Mouse (Mus musculus) hindbrain, embryonic 15.5 days (tissue): ENCODE measurements around the gene Trp53i13. TPM values are rescaled to one million over a fixed set of nuclear protein-coding genes. Genes with fewer than 3 reads are reported as not detected.

Source experiments
- ATAC-seq: fragments of 200-750 bp; cut with Nextera tagmentation; 2 replicates; pipeline ENCODE4 v1.8.0; 2017; ENCODE audit warnings: low read depth, moderate number of reproducible peaks, moderate TSS enrichment; ENCODE audit not compliant: low FRiP score
- H3K27ac ChIP-seq: fragments of 300-500 bp; sonication (generic); replicated peaks from 2 replicates; pipeline ENCODE4 v1.5.1; 2015; ENCODE audit warnings: mild to moderate bottlenecking, inconsistent platforms
- H3K27me3 ChIP-seq: fragments of 300-500 bp; sonication (generic); 2 replicates; pipeline ENCODE4 v1.6.1; 2015; ENCODE audit warnings: control low read depth, inconsistent platforms
- H3K36me3 ChIP-seq: fragments of 300-500 bp; sonication (generic); 2 replicates; pipeline ENCODE4 v1.6.1; 2015; ENCODE audit warnings: control low read depth, inconsistent platforms
- H3K4me1 ChIP-seq: fragments of 300-500 bp; sonication (generic); replicated peaks from 2 replicates; pipeline ENCODE4 v1.6.1; 2015; ENCODE audit warnings: control low read depth, inconsistent platforms
- H3K4me2 ChIP-seq: fragments of 300-500 bp; sonication (generic); 2 replicates; pipeline ENCODE4 v1.6.1; 2015; ENCODE audit warnings: moderate library complexity, mild to moderate bottlenecking, inconsistent platforms
- H3K4me3 ChIP-seq: fragments of 300-500 bp; sonication (generic); 2 replicates; pipeline ENCODE4 v1.5.1; 2015; ENCODE audit warnings: mild to moderate bottlenecking, inconsistent platforms
- H3K9ac ChIP-seq: fragments of 300-500 bp; sonication (generic); 2 replicates; pipeline ENCODE4 v1.6.1; 2015; ENCODE audit warnings: inconsistent platforms
- H3K9me3 ChIP-seq: fragments of 300-500 bp; sonication (generic); 2 replicates; pipeline ENCODE4 v1.6.1; 2016; ENCODE audit warnings: control low read depth, inconsistent platforms
- WGBS: fragments of 180-500 bp; shearing (Covaris S2); methylation state at CpG from one replicate; pipeline ENCODE4 v1.1.7; 2015; 5-methylcytosine and 5-hydroxymethylcytosine counted together
- polyA plus RNA-seq: library from polyadenylated mRNA; unstranded; fragments of >200 nt; fragmentation: Nextera tagmentation; extraction: Ambion mirVana; gene quantifications from 2 replicates; pipeline ENCODE4 v1.2.1, GENCODE M21; 2015

The Trp53i13 gene
- polyA plus RNA-seq, 1 experiment from 2014 or later = 19.6 TPM

- Histone ChIP-seq H3K9me3 (no peaks in the 10 kb centered on the region), H3K4me2 (no peak overlapping the region), H3K9ac (no peak overlapping the region), H3K4me3 (no peak overlapping the region), H3K27ac (no peak overlapping the region), H3K27me3 (peaks cover 36% of the 10 kb centered on the region), H3K4me1 (peaks cover 23% of the 10 kb centered on the region), H3K36me3 (peaks cover 13% of the 10 kb centered on the region)
- 41% methylated on average over 9 of the region's 9 CpGs for WGBS
- no peak for ATAC-seq
These were observed 49.2 kb downstream of the Trp53i13 start for GRCm38 (mm10) chr11:77466544-77466943.

DNA sequence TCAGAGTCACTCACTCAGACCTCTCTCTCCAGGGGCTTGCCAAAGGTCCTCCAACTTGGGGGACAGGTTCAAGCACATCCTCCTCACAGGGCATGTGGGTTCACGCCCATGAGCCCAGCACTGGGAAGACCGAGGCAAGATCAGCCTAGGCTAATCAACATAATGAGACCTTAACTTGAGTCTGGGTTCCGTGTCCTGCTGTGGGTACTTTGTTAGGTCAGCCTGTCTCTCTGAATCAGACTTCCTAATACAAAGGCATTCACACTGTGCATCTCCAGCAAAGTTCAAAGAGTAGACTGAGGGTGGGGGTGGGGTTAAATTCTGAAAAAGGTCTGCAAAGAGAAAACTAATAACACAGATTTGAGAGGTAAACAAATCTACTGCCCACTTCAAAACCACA is 50.7 kb downstream of the Trp53i13 start:
- H3K4me3 ChIP-seq = no peak overlapping the region
- H3K4me1 ChIP-seq = peaks cover 23% of the 10 kb centered on the region
- 48% methylated on average over 3 of the region's 3 CpGs for WGBS
- H3K27ac ChIP-seq = no peak overlapping the region
- H3K27me3 ChIP-seq = peaks cover 45% of the 10 kb centered on the region
- no peaks in the 10 kb centered on the region for H3K36me3 ChIP-seq
- no peak overlapping the region for H3K9ac ChIP-seq
- ATAC-seq = no peak
- no peak overlapping the region for H3K4me2 ChIP-seq
- H3K9me3 ChIP-seq = no peaks in the 10 kb centered on the region

DNA sequence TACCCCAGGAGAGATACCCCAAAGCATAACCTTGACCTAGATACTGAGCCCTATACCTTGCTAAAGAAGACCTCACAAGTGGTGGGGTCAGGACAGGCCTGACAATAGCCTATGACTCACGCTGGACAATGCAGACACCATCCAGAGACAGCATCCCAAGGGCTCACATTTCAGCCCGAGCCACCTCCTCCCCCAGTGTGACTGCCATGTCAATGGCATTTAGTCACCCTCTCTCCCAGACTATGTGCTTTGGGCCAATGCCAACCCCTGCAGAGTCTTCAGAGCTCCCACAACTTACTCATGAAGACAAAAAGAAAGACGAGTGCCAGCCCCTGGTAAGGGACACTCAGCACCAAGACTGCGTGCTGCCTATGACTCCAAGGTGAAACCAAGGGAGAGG is 51.1 kb downstream of the Trp53i13 start:
- Histone ChIP-seq H3K9me3 (no peaks in the 10 kb centered on the region), H3K4me3 (no peak overlapping the region), H3K27ac (no peak overlapping the region), H3K4me2 (no peak overlapping the region), H3K9ac (no peak overlapping the region), H3K27me3 (peaks cover 45% of the 10 kb centered on the region), H3K4me1 (peaks cover 23% of the 10 kb centered on the region), H3K36me3 (no peaks in the 10 kb centered on the region)
- 41% methylated on average over 4 of the region's 4 CpGs for WGBS
- ATAC-seq = no peak

GRCm38 (mm10) chr11:77463786-77464185 is 52.0 kb downstream of the Trp53i13 start:
- Histone ChIP-seq H3K4me2 (no peak overlapping the region), H3K36me3 (no peaks in the 10 kb centered on the region), H3K9ac (no peak overlapping the region), H3K27ac (no peak overlapping the region), H3K27me3 (peaks cover 45% of the 10 kb centered on the region), H3K9me3 (no peaks in the 10 kb centered on the region), H3K4me1 (peaks cover 23% of the 10 kb centered on the region), H3K4me3 (no peak overlapping the region)
- ATAC-seq = no peak
- 79% methylated on average over 10 of the region's 10 CpGs for WGBS

- peaks cover 23% of the 10 kb centered on the region for H3K4me1 ChIP-seq
These were observed 52.7 kb downstream of the Trp53i13 start for GRCm38 (mm10) chr11:77463101-77463445.

DNA sequence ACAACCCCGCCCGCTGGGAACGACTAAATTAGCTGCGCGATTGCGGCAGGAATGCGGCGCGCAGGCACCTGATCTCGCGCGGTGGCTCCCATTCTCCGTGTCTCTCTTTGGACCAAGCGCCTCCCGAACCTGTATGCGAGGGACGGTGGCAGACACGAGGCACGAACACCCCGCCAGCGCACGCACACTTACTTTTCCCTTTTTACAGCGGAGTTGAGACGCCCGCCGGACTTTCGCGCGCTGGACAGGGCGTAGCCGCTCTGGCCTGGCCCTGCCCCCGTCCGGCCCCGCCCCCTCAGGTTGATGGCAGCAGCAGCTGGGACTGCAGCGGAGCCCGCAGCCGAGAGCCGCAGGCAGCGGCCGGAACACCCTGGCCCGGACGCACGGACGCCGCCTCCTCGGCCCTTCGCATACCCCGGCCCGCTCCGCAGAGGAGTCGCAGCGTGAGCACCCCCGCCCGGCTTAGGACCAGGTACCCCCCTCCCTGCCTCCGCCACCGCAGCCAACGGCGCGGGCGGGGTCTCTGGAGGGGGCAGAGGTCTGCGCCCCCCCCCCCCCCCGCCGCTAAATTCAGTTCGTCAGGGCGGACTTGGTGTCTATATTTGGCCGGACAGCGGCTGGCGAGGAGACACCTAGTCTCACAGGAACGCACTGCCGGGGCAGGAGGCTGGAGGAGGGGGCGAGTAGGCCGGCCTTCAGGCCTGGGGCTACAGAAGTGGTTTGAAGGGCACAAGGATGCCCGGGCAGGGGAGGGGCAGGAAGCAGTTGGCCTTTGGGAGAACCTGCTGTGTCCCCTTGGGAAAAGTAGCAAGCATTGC is 53.3 kb downstream of the Trp53i13 start, which contains the start of gene Coro6:
TSS of gene Coro6 (plus strand) at position 129 of the 818 bp plus-strand sequence.
- peaks cover 42% of the 10 kb centered on the region for H3K27me3 ChIP-seq
- under 1% methylated on average over 67 of the region's 73 CpGs for WGBS

More at GRCm38 (mm10) chr11:77463101-77463445, 52.7 kb downstream of the Trp53i13 start:
- Histone ChIP-seq H3K9ac (peak overlapping the region; percentile 53; the same call in 1 of the 2 replicates), H3K4me3 (peak overlapping the region; percentile 60), H3K4me2 (peak overlapping the region; percentile 100), H3K36me3 (no peaks in the 10 kb centered on the region), H3K9me3 (no peaks in the 10 kb centered on the region), H3K27me3 (peaks cover 45% of the 10 kb centered on the region), H3K27ac (no peak overlapping the region)
- no peak for ATAC-seq
- WGBS = 51% methylated on average over 8 of the region's 8 CpGs

DNA sequence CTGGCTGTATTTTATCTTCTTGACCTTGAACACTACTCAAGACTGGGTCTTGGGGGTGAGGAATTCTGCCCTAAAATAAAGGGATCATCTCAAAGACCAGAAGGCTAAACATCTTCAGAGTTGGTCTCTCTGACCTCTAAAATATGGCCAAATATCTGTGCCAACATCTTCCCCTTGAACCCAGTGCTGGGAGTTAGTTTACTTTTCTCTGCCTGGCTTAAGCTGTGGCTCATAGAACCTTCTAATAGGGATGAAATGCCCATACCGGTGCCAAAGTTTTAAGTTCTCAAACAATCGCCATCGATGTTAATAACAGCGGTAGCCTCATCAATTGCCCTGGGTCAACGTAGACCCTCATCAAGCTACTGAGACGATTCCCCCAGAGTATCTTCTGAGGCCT is 53.9 kb downstream of the Trp53i13 start:
- WGBS = 5% methylated on average over 6 of the region's 6 CpGs
- ATAC-seq = no peak
- Histone ChIP-seq H3K4me2 (peak overlapping the region; percentile 100), H3K27me3 (peaks cover 35% of the 10 kb centered on the region), H3K9ac (peak overlapping the region; percentile 53; the same call in 1 of the 2 replicates), H3K27ac (no peak overlapping the region), H3K36me3 (no peaks in the 10 kb centered on the region; the same call in 1 of the 2 replicates), H3K9me3 (no peaks in the 10 kb centered on the region), H3K4me3 (peak overlapping the region; percentile 60), H3K4me1 (peaks cover 15% of the 10 kb centered on the region)

More for the DNA sequence above, 53.3 kb downstream of the Trp53i13 start, which contains the start of gene Coro6:
- peak; percentile 56 for ATAC-seq
- no peaks in the 10 kb centered on the region; the same call in 1 of the 2 replicates for H3K36me3 ChIP-seq
- peak within 1 kb of the TSS; percentile 60 for H3K4me3 ChIP-seq
- peaks cover 17% of the 10 kb centered on the region for H3K4me1 ChIP-seq
- H3K9me3 ChIP-seq = no peaks in the 10 kb centered on the region
- no peak within 1 kb of the TSS for H3K27ac ChIP-seq
- H3K4me2 ChIP-seq = peak within 1 kb of the TSS; percentile 100
- peak within 1 kb of the TSS; percentile 53 for H3K9ac ChIP-seq

Other genes with a start within 250 kb of the Trp53i13 start
- 0.99 and 1.0 TPM in 2 replicates for gene Coro6, start 53.6 kb downstream of the Trp53i13 start, polyA plus RNA-seq
- 36.6 and 50.7 TPM in 2 replicates for gene Ankrd13b, start 26.3 kb downstream of the Trp53i13 start, polyA plus RNA-seq
- 16.4 and 18.1 TPM in 2 replicates for gene Git1, start 22.4 kb downstream of the Trp53i13 start, polyA plus RNA-seq
- 2.7 TPM in 2 replicates for gene Abhd15, start 859 bp downstream of the Trp53i13 start, polyA plus RNA-seq
- gene Gm10392, start 3.2 kb upstream of the Trp53i13 start, polyA plus RNA-seq = 0.12 and 0.16 TPM in 2 replicates
- gene Taok1, start 91.8 kb upstream of the Trp53i13 start, polyA plus RNA-seq = 20.3 and 20.8 TPM in 2 replicates
- gene Nufip2, start 170.2 kb upstream of the Trp53i13 start, polyA plus RNA-seq = 3.2 and 4.8 TPM in 2 replicates
- gene Cryba1, start 209.3 kb upstream of the Trp53i13 start, polyA plus RNA-seq = 0.29 and 0.34 TPM in 2 replicates
- gene Myo18a, start 247.3 kb upstream of the Trp53i13 start, polyA plus RNA-seq = 43.7 and 48.3 TPM in 2 replicates